Mouse (Mus musculus): ENCODE data around the gene Lasp1.
A peak's percentile ranks its signal among the peaks of the same experiment; 100 is the strongest.

Lasp1 gene

GRCm38 (mm10) chr11:97877341-97877740, 78.5 kb downstream of the Lasp1 start:
- DNase-seq: no peak

GRCm38 (mm10) chr11:97880362-97880761, 81.6 kb downstream of the Lasp1 start:
- no peak for DNase-seq

GRCm38 (mm10) chr11:97883542-97883917, 84.7 kb downstream of the Lasp1 start:
- peak; percentile 90 for DNase-seq

GRCm38 (mm10) chr11:97883918-97884600, 85.3 kb downstream of the Lasp1 start, which contains the start of gene Fbxo47:
Gene Fbxo47, minus strand, starts transcription at chr11:97884154.
- peak; percentile 97 for DNase-seq

- DNase-seq: no peak
Measured at GRCm38 (mm10) chr11:97884601-97885185, 85.9 kb downstream of the Lasp1 start.

GRCm38 (mm10) chr11:97885296-97885915, 86.6 kb downstream of the Lasp1 start:
- no peak for DNase-seq

All from thymus, postnatal 4 days (tissue).